Mouse (Mus musculus) heart, postnatal 4 days (tissue): ENCODE measurements around the gene Cd28. TPM values are rescaled to one million over a fixed set of nuclear protein-coding genes. Genes with fewer than 3 reads are reported as not detected.

ENCODE experiments used
- DNase-seq: peaks from one replicate; pipeline ENCODE4 v3.0.0; 2021
- total RNA-seq, 2 experiments: library from RNA; stranded (reverse); gene quantifications; 2 replicates each; pipeline ENCODE4 v1.2.3; 2021

The Cd28 gene
- total RNA-seq, result under 1 TPM; 0.63 to 0.71 TPM

DNA sequence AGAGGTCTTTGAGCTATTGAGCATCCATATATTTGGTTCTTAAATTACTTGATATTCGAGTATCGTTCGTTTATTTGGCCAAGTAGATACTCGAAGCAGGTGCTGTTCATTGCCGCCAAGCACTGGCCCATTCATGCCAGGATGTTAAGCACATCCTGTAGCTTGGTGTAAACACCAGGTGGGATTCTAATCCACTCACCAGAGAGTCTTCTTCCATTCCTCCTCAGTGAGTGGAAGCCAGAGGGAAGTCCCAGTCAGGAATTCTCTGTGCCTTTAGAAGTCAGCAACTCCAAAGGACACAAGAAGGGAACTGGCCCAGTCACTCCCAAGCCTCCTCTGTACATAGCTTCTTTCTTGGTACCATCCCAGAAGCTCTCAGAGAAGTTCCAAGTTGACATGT is at the start of gene Cd28:
Cd28 (plus strand) TSS at position 234 of the 400 bp plus-strand sequence.
- peak; percentile 18 for DNase-seq

DNA sequence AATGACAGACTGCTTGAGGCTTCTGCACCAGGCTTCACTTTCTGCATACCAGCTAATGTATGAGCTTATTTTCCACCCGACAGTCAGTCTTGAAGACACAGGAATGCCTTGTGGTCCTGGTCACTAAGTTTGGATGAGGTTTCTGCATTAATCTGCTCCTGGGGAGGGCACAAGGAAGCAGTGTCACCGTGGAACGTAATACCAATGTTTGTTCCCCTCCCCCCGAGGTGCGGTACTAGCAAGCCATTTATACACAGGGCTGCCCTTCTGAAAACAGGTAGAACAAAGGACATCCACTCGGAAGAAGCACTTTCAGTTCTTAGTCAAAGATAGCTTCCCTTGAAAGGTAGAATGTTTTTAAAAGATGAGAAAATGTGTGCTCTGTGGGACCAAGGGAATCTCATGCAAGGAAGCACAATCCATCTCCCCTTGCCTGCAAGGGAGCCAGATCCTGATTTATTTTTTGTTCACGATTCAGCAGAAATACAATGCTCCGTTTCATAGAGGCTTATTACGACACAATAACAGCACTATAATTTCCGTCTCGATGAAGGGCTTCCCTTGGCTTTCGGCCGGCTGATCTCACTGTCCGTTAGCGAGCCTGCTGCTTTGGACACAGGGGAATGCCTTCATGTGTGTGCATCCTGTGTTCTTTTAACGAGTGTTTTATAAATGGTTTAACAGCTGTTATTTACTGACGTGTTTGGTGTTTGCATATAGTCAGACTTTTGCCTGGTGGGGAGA is 48.6 kb upstream of the Cd28 start:
- DNase-seq, result peak; percentile 73

DNA sequence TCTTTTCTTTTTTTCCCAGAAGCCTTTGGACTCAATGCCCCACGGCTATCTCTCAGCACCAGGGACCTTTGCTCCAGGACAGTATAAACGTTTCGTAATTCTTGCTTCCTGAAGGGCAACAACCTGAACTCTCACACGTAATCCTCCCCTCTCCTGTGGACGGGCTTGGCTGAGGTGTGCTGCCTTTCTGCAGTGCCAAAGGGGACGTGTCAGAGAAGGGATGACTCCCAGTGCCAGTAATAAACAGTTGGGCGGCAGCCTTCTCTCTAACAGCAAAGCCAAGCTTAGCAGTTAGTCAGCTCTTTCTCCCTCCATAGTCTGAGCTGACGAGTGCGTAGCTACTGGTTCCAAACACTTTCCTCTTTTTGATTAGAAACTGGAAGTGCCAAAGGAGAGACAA is 47.6 kb upstream of the Cd28 start:
- DNase-seq, result peak; percentile 38

DNA sequence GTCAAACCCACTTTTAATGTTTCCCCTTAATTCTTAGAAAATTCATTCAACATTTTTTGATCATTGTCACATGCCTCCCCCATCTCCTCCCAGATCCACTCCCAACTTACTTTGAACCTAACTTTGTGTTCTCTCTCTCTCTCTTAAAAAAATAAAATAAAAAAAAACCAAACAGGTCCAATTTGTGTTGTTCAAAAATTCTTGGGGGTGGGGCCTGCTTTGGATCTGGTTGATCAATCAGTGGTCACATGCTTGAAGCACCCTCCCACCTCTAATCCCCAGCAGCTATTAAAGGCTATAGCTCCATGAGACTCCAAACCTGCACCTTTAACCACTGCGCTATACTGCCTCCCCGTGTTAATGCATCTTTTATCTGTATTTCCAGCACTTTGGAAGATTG is 46.9 kb upstream of the Cd28 start:
- DNase-seq, result no peak

DNA sequence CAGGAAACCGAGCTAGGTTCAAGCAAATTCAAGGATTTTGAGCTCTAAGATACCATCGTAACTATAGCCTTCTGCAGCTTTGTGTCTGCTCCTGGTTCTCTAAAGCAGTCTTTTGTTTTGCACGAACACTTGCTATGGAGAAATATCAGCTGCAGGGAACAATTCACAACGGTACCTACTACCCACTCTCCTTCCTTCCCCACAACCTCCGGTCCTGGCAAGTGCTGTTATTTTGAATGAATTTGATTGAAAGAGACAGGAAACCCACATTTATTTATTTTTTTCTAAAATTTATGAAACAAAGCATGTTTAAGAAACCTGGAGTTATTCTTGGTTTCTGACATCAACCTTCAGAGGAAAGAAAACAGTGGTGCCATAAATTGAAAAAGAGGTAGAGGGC is 46.4 kb upstream of the Cd28 start:
- DNase-seq, result no peak

DNA sequence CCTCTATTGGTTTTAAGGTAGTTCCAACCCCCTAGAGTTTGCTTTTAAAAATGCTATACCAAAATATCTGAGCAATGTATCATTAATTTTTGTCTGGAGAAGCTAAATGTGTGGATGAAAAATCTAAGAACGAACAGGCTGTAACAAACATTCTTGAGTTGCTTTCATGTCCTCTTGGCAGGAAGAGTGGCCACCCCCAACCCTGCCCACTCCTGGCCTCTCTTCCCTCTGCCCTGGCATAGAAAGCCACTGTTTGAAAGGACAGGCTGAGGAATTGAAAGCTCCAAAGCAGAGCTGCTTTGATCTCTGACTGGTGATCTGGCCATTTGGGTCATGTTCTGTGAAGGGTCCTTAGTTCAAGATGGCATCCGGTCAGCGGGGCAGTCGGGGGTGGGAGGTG is 32.8 kb upstream of the Cd28 start:
- no peak for DNase-seq

DNA sequence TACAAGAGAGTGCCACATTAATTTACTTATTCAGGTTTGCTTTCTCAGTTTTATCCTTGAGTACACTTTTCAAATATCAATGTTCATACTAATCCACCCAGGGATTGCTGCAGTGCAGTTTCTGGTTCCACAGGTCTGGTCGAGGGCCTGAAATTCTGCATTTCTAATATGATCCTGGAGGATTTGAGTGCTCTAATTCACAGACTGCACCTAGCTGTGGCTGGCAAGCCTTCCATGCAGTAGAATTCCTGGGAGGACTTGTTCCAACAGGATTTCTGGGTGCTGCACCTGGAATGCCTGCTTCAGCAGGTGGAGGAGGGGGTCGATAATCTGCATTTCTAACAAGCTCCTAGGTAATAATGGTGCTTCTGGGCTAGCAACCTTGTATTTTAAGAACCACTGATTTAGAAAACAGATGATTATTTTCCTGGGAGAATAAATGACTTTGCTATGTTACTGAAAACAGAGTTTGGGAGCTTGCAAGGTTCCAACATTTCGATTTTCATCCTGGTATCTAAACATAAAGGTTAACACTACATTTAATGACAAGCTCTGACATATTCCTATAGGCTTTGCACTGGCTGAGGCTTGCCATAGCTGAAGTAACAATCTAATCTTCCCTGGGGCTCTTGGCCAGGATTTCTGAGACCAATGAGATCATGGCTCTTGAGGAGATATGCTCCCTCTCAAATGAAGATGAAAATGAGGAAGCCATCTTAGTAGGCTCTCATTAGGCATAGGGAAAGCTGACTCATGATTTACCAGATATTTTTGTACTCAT is 20.3 kb upstream of the Cd28 start:
- no peak for DNase-seq

DNA sequence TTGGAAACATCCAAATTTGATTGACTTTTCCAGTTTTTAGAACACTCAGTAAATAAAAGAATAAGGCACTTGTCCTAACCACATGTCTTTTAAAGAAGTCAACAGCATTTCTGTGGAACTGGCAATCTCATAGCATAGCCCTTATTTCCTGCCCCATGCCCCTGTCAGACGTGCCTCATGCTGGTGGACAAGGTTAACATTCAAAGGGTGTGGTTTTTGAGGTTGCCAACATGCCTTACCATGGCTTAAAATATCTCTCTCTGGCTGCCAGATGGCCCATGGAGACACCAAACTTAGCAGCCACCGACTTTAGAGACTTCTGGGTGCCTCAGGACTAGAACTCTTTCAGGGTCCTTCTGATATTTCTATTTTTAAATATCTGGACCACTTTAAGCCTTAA is 14.0 kb upstream of the Cd28 start:
- no peak for DNase-seq

DNA sequence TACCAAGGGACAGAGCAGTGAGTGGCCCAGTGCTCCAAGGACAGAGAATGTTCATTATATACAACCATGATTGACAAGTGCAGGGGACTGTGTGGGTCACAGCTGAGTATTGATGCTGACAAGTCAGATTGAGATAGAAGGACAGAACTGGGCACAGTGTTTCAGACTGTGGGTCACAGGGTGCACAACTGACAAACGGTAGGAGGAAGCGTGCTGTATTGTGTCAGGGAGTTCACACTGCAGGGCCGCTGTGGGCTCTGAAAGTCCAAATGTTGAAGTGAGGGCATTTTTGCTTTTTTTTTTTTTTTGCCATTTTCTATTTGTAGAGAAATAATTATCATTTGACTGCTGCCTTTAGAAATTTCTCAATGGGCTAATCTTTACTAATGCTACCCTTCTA is 3.4 kb upstream of the Cd28 start:
- no peak for DNase-seq

DNA sequence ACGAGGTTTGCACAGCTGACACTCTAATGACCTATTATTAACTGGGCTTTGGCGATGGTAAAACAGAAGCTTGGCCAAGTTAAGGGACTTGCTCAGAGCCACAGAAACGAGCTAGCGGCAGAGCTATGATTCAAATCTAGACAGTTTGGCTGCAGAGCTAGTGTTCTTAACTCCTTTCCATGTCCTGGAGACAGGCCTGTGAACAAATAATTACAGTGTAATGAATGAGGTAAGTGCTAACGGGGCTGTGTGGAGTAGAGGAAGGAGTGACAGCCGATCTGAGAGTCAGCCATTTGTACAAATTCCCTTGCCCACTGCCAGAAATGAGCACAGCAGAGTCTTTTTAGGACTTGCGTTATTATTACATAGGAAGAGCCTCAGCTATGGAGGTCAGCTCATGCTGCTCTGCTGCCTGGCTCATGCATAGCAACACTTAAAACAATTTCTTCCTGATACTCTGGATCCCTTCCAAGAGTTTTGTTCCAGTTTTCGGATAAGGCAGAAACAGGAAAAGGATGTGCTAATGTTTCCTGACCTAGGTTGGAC is 876 bp upstream of the Cd28 start:
- peak; percentile 43 for DNase-seq

DNA sequence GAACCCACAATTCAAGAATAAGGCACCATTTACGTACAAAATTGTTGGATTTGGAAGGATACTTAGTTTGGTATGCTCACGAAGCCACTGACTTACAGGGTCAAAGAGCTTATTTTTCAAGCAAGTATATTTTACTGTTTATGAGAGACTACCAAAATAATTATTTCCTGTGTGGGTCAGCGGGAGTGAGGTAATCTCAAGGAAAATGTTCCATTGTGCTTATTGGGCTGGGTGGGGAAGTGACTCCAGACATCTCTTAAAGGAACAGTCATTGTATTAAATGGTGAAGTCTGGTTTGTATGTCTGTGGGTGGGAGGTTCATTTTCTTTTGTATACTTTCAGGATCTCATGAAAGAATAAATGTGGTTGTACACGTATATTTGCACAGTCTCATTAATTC is 2.0 kb downstream of the Cd28 start:
- peak; percentile 19 for DNase-seq

DNA sequence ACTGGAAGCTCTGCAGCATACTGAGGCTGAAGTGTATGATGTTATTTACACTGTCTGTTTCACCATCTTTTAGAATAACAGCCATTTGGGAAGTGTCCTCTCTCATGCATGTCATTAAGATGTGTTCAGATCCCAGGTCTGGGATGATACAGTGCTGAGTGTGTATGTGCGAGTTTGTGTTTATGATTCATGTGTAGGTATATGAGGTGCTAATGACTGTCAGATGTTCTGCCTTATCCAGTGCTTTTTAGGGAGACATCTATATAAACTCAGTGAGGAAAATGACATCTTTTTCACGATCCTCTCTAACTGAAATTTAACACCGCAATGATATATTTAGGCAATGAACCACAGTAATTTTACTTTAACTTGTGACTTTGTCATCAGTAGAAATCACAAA is 7.0 kb downstream of the Cd28 start:
- DNase-seq, result no peak

DNA sequence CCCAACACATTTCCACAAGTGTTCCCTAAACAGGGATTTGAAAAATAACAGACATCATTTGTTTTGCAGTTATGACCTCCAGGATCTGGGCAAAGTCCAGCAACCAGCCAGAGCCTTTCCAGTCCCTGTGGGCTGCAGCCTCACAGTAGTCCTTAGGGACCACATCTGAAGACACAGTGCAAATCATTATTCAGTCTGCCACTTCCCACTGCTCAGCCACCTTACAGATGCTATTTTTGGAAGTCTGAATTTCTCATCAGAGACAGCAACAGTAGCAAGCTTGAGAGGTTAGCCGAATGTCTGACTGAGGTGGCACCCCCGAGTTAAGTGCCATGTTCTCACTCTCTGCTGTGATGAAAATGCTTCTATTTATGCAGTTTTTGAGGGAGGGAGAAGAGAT is 15.3 kb downstream of the Cd28 start:
- DNase-seq, result no peak

DNA sequence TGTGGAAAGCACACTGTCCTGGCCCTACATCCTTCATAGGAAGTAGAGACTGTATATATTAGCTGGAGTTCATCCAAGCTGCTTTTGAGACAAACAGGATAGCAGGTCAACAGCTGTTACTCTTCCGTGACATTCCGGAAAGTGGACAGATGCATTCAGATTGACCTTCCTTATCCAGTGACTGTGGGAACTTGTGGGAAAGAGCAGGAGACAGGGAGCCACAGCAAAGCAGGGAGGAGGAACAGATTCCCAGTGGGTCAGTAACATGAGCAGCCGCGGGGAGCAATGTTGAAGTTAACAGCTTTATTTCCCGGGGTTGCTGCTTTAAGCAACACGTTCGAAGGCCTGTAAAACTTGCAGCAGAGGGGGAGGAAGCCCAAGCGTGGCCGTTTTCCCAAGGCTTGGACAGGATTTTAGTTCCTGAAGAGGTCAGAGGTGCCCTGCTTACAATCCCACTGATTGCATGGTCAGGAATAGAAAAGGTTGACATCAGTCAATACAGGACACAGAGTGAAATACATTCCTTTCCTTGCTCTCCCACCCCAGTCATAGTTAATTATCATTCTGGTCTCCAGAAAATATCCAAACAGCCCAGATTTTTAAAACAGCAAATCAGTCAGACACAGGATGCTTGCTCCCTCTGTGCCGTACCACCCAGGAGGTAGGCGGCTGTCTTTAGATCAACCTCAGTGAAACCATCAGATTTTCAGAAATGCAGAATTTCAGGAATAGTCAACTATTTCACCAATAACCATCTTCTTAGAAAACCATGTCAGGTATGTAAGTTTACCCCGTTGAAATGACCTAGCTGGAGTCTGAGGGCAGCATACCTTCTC is 18.7 kb downstream of the Cd28 start:
- DNase-seq, result peak; percentile 63

DNA sequence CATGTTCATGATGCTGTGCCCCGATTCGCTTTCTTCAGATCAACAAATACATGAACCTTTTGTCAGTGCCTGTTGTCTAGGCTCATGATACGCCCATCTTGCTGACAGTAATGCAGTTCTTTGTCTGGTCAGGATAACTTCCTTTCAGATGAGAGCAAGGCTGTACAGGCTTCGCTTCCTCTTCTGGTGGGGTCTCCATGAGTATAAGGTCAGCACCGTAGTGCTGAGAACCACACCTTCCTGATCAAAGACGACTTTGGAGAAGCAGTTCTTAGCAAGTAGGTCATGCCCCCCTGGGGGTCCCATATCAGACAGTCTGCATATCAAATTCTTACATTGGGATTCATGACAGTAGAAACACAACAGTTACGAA is 19.3 kb downstream of the Cd28 start:
- no peak for DNase-seq

DNA sequence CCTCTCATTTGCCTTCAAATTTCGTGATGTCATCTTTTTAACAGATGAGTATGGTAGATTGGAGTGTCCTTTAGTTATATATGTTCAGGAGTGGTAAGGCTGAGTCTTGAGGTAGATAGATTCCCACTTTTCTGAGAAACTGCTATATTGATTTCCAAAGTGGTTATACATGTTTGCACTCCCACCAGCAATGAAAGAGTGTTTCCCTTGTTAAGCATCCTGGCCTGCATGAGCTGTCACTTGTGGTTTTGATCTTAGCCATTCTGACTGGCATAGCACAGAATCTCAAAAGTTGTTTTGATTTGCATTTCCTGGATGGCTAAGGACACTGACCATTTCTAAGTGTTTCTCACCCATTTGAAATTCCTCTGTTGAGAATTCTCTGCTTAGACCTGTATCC is 27.7 kb downstream of the Cd28 start:
- no peak for DNase-seq

DNA sequence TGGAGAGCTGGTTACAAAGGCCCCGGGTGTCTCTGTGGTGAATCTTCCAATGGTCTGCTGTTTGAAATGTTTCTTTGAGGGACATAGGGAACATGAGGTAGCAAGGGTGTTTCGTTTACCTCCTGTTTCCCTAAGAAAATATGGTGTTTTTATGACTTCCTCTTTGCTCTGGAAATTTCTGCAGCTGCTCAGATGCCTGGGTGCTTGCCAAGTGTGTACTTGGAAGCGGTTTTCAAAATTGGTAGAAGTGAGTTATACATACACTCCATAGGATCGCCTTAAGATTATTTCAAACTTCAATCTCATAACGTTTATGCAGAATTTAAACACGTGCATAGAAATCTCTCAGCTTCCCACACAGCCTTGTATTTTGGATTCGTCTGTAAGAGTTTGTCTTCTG is 29.1 kb downstream of the Cd28 start:
- peak; percentile 55 for DNase-seq

DNA sequence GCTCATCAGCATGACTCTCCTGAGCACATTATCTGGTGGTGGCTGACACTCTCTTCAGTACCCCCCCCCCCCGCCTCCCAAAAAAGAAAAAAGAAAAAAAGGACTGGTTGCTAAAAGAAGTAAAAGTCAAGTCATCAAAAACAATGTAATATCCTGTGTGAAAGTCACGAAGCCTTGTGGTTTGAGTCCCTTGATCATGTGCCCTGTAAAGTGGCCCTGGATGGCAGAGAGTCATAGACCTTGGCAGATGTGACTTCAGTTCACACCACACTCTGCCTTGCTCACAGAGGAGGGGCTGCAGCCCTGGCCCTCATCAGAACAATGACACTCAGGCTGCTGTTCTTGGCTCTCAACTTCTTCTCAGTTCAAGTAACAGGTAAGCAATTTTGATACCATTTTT is 29.6 kb downstream of the Cd28 start:
- DNase-seq, result no peak

DNA sequence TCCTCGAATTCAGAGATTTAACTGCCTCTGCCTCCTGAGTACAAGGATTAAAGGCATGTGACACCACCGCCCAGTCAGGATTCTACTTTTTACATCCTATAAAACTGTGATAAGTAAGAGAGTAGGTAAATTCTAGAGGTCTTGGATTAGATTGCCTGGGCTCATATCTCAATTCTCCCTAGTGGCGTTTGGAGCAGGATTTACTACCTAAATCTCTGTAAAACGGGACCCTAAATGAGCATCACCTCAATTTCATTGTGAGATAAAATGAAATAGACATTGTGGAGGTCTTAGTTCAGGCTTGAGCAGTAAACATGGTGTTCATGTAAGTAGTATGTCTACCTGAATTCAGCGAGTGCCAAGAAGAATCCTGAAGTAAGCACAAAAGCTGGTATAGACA is 30.3 kb downstream of the Cd28 start:
- no peak for DNase-seq

DNA sequence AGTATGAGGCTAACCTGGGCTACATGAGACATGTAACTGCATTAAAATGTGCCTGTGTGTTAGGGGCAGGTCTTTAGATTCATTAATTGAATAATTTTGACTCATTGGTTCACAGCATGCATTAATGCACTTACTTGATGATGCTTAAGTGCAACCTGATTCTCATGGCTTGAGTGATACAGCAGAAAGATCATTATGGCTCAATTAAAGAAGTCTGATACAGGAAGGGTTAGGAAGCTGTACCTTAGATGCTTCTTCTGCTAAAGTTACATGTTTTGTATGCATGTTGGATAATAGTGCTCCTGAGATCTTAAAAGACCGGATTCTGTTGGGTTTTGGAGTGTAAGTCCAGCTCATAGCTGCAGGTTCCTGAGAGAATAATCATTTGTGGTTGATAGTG is 31.7 kb downstream of the Cd28 start:
- no peak for DNase-seq

DNA sequence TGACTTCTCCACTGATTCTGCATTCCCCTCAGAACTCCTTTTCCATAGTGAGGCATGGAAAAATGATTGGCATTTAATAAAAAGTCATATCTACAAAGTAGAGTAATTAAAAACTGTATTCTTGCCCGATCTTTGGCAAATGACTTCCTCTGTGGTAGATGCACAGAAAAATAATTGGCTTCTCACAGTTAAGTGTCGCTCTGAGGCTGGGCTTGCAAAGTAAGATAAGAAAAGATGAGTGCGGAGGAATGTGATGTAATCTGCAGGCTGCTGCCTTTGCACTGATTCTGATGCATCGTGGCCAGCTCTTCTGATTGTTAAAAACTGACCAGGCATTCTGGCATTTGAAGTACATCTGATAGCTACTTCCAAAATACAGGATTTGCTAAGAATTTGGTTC is 32.3 kb downstream of the Cd28 start:
- DNase-seq, result no peak

DNA sequence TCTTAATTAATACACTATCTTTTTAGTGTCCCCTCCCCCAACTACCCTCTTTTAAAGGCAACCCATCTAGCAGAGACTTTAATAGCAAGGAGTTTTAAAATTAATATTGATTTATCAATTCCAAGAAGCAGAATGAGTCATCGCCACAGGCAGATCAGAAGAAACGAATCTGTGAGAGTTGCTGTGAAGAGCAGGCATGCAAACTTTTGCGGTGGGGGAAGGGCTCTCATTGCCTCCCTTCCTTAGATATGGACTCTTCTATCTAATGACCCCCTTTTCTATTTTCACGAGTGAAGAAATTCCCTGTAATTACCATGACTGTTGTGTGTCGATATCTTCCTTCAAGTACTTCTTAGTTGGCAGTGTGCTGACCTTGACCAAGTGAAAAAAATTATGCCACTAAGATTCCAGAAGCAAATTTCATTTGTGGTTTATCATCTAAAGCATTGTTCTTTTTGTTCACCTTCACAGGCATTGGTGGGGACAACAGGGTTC is 32.8 kb downstream of the Cd28 start:
- DNase-seq, result no peak

DNA sequence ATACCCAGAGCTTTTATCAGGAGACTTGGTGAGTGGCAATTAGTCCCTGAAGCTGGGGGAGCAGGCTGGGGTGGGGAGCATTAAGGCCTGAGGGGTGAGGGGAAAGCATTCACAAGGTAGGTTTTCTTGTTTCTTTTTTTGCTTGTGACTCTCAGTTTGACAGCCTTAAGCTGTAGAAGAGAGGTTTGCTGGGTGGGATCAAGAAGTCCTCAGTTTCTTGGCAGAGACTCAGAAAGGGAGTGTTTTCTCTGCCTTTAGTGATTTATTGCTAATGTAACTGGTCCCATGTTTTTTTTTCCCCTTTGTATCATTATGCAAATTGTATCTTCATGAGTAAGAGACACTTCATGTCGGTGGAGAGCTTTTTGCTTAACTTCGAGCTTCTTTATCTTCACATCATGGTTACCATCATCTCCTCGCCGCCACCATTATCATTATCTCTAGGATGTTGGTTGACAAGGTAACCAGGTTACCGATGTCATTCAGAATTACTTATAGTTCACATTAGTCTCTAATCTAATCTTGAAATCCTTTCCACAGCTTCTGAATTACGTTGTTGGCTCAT is 33.7 kb downstream of the Cd28 start:
- no peak for DNase-seq
